Mouse (Mus musculus): ENCODE measurements around the gene Serpinf2. TPM values are rescaled to one million over a fixed set of nuclear protein-coding genes. Genes with fewer than 3 reads are reported as not detected.

The Serpinf2 gene
- polyA plus RNA-seq, 1 experiment from 2014 or later = not detected

DNA sequence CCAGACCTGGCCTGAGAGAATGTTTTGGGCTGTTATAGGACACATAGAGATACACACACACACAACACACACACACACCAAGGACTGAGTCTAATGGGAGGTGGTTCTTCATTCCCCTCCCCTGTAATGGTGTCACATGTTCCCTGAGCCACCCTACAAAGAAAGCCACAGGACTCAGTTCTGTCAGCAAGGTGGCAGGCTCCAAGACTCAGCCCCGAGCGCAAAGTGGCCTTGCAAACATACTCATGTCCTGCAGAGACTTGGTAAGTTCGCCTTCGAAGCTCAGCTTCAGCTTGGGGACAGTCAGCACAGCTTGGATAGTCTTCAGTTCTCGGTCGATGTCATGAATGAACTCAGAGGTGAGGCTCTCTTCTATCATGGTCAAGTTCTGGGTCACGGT lies 28.8 kb downstream of the Serpinf2 start:
- H3K4me3 ChIP-seq (replicated peaks; ENCODE audit: low read length) = no peak overlapping the region
- H3K4me2 ChIP-seq (ENCODE audit: low read length) = no peak overlapping the region
- H3K9ac ChIP-seq (replicated peaks; ENCODE audit: low read depth, low read length) = no peak overlapping the region
- no peaks in the 10 kb centered on the region for H3K4me1 ChIP-seq (replicated peaks; ENCODE audit: control insufficient read depth, insufficient read depth, low read length)
- no peaks in the 10 kb centered on the region for H3K36me3 ChIP-seq (ENCODE audit: control insufficient read depth, insufficient read depth)
- ATAC-seq = no peak
- H3K27me3 ChIP-seq (replicated peaks; ENCODE audit: control insufficient read depth, insufficient read depth, low read length) = no peaks in the 10 kb centered on the region
- no peaks in the 10 kb centered on the region for H3K9me3 ChIP-seq (ENCODE audit: control insufficient read depth, low read length)
- no peak overlapping the region for H3K27ac ChIP-seq (ENCODE audit: low read length)
- WGBS = 95% methylated on average over 7 of the region's 7 CpGs

- Histone ChIP-seq H3K4me3 (replicated peaks; ENCODE audit: low read length) (no peak overlapping the region), H3K27me3 (replicated peaks; ENCODE audit: control insufficient read depth, insufficient read depth, low read length) (no peaks in the 10 kb centered on the region), H3K36me3 (ENCODE audit: control insufficient read depth, insufficient read depth) (no peaks in the 10 kb centered on the region), H3K9ac (replicated peaks; ENCODE audit: low read depth, low read length) (no peak overlapping the region), H3K4me2 (ENCODE audit: low read length) (no peak overlapping the region), H3K9me3 (ENCODE audit: control insufficient read depth, low read length) (no peaks in the 10 kb centered on the region), H3K27ac (ENCODE audit: low read length) (no peak overlapping the region), H3K4me1 (replicated peaks; ENCODE audit: control insufficient read depth, insufficient read depth, low read length) (no peaks in the 10 kb centered on the region)
- 77% methylated on average over 17 of the region's 17 CpGs for WGBS
- no peak for ATAC-seq
Measured at GRCm38 (mm10) chr11:75409679-75410575, 29.5 kb downstream of the Serpinf2 start.

GRCm38 (mm10) chr11:75406865-75407264 lies 32.5 kb downstream of the Serpinf2 start:
- Histone ChIP-seq H3K36me3 (ENCODE audit: control insufficient read depth, insufficient read depth) (no peaks in the 10 kb centered on the region), H3K9ac (replicated peaks; ENCODE audit: low read depth, low read length) (no peak overlapping the region), H3K9me3 (ENCODE audit: control insufficient read depth, low read length) (no peaks in the 10 kb centered on the region), H3K27me3 (replicated peaks; ENCODE audit: control insufficient read depth, insufficient read depth, low read length) (no peaks in the 10 kb centered on the region), H3K4me2 (ENCODE audit: low read length) (no peak overlapping the region), H3K4me3 (replicated peaks; ENCODE audit: low read length) (no peak overlapping the region), H3K27ac (ENCODE audit: low read length) (no peak overlapping the region), H3K4me1 (replicated peaks; ENCODE audit: control insufficient read depth, insufficient read depth, low read length) (no peaks in the 10 kb centered on the region)
- no peak for ATAC-seq
- 43% methylated on average over 3 of the region's 3 CpGs for WGBS

DNA sequence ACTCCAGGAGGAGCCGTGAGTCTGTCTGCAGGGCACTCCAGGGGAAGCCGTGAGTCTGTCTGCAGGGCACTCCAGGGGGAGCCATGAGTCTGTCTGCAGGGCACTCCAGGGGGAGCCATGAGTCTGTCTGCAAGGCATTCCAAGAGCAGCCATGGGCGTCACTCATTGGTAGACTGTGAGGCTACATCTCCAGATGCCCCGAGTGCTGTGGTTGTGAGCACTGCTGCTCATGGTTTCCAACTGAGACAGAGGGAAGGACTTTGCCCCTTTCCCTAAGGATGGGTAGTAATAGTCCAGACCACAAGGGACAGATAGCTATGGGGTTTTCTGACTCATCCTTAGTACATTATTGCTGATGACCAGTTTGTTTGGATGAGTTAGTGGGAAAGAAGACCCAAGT lies 33.3 kb downstream of the Serpinf2 start:
- Histone ChIP-seq H3K4me1 (replicated peaks; ENCODE audit: control insufficient read depth, insufficient read depth, low read length) (no peaks in the 10 kb centered on the region), H3K36me3 (ENCODE audit: control insufficient read depth, insufficient read depth) (no peaks in the 10 kb centered on the region), H3K9ac (replicated peaks; ENCODE audit: low read depth, low read length) (no peak overlapping the region), H3K4me3 (replicated peaks; ENCODE audit: low read length) (no peak overlapping the region), H3K27me3 (replicated peaks; ENCODE audit: control insufficient read depth, insufficient read depth, low read length) (no peaks in the 10 kb centered on the region), H3K4me2 (ENCODE audit: low read length) (no peak overlapping the region), H3K27ac (ENCODE audit: low read length) (no peak overlapping the region), H3K9me3 (ENCODE audit: control insufficient read depth, low read length) (no peaks in the 10 kb centered on the region)
- WGBS = 65% methylated on average over 4 of the region's 4 CpGs
- no peak for ATAC-seq

DNA sequence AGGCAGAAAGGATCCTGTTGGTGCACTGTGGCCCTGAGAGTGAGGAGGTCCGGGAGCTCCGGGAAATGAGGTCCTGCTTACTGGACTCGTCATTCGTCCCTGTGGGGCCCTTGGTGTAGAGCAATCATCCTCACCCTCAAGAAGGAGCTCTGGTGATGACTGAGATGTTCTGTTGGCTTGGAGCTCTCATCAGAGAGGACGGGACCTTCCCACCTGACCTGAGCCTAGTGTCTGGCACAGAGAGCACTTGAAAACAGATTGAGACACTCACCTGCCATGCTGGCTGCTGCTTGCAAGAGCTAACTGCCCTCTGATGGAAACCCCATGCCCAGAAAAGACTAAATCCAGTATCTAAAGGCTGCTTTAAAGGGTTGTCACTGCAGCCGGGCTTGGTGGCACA lies 34.6 kb downstream of the Serpinf2 start:
- Histone ChIP-seq H3K9me3 (ENCODE audit: control insufficient read depth, low read length) (no peaks in the 10 kb centered on the region), H3K4me2 (ENCODE audit: low read length) (no peak overlapping the region), H3K36me3 (ENCODE audit: control insufficient read depth, insufficient read depth) (no peaks in the 10 kb centered on the region), H3K4me3 (replicated peaks; ENCODE audit: low read length) (no peak overlapping the region), H3K4me1 (replicated peaks; ENCODE audit: control insufficient read depth, insufficient read depth, low read length) (no peaks in the 10 kb centered on the region; the same call in 1 of the 2 replicates), H3K9ac (replicated peaks; ENCODE audit: low read depth, low read length) (no peak overlapping the region), H3K27me3 (replicated peaks; ENCODE audit: control insufficient read depth, insufficient read depth, low read length) (no peaks in the 10 kb centered on the region), H3K27ac (ENCODE audit: low read length) (no peak overlapping the region)
- WGBS = 88% methylated on average over 6 of the region's 6 CpGs
- no peak for ATAC-seq

- Histone ChIP-seq H3K4me2 (ENCODE audit: low read length) (no peak overlapping the region), H3K27me3 (replicated peaks; ENCODE audit: control insufficient read depth, insufficient read depth, low read length) (no peaks in the 10 kb centered on the region), H3K9me3 (ENCODE audit: control insufficient read depth, low read length) (no peaks in the 10 kb centered on the region), H3K4me1 (replicated peaks; ENCODE audit: control insufficient read depth, insufficient read depth, low read length) (no peaks in the 10 kb centered on the region; the same call in none of the 2 replicates), H3K4me3 (replicated peaks; ENCODE audit: low read length) (no peak overlapping the region), H3K27ac (ENCODE audit: low read length) (no peak overlapping the region), H3K36me3 (ENCODE audit: control insufficient read depth, insufficient read depth) (no peaks in the 10 kb centered on the region), H3K9ac (replicated peaks; ENCODE audit: low read depth, low read length) (no peak overlapping the region)
- no peak for ATAC-seq
- 77% methylated on average over 6 of the region's 6 CpGs for WGBS
Measured at GRCm38 (mm10) chr11:75403301-75404052, 35.9 kb downstream of the Serpinf2 start.

DNA sequence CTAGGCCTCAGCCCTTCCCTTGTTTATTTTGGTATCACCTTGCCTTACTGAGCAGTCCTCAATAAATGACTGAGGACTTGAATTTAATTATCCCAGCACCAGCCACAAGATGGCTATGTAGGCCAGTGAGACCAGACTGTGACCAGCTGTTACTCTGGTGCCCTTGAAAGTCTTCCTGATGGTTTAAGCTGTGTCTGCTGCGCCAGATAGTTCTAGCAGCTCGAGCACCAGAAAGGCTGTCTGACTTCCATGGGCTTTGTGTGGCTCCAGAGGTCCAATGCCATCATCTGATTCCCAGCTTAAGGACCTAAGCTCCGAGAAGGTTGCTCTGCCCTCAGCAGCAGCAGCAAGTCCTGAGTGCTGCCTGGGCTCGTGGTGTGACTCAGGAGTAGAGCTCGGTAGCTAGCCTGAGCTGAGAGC lies 37.1 kb downstream of the Serpinf2 start:
- no peaks in the 10 kb centered on the region for H3K36me3 ChIP-seq (ENCODE audit: control insufficient read depth, insufficient read depth)
- ATAC-seq = peak; percentile 69; the same call in 1 of the 2 replicates
- no peaks in the 10 kb centered on the region for H3K9me3 ChIP-seq (ENCODE audit: control insufficient read depth, low read length)
- H3K27me3 ChIP-seq (replicated peaks; ENCODE audit: control insufficient read depth, insufficient read depth, low read length) = no peaks in the 10 kb centered on the region
- no peak overlapping the region for H3K4me2 ChIP-seq (ENCODE audit: low read length)
- no peak overlapping the region for H3K27ac ChIP-seq (ENCODE audit: low read length)
- peaks cover 2% of the 10 kb centered on the region for H3K4me1 ChIP-seq (replicated peaks; ENCODE audit: control insufficient read depth, insufficient read depth, low read length)
- WGBS = 57% methylated on average over 5 of the region's 5 CpGs
- H3K4me3 ChIP-seq (replicated peaks; ENCODE audit: low read length) = no peak overlapping the region
- H3K9ac ChIP-seq (replicated peaks; ENCODE audit: low read depth, low read length) = no peak overlapping the region

DNA sequence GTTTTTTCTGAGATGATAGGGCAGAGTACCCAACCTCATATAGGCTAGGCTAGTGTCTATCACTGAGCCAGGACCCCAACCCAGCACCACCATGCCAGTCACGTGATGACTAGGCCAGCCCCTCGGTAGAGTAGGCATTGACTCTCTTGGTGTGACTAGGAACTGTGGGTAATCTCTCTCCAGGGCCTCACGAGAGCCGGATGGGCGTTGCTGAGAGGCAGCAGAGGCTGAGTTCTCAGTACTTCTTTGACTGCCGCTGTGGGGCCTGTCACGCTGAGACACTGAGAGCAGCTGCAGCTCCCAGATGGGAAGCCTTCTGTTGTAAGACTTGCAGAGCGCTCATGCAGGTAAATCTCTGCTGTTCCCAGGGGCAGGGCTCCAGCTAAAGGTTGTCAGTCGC lies 39.3 kb downstream of the Serpinf2 start:
- H3K9me3 ChIP-seq (ENCODE audit: control insufficient read depth, low read length) = no peaks in the 10 kb centered on the region
- H3K4me2 ChIP-seq (ENCODE audit: low read length) = no peak overlapping the region
- WGBS = 61% methylated on average over 9 of the region's 9 CpGs
- H3K27ac ChIP-seq (ENCODE audit: low read length) = no peak overlapping the region; the same call in 1 of the 2 replicates
- H3K9ac ChIP-seq (replicated peaks; ENCODE audit: low read depth, low read length) = no peak overlapping the region
- H3K4me3 ChIP-seq (replicated peaks; ENCODE audit: low read length) = no peak overlapping the region
- H3K27me3 ChIP-seq (replicated peaks; ENCODE audit: control insufficient read depth, insufficient read depth, low read length) = no peaks in the 10 kb centered on the region
- no peak for ATAC-seq
- H3K4me1 ChIP-seq (replicated peaks; ENCODE audit: control insufficient read depth, insufficient read depth, low read length) = peaks cover 2% of the 10 kb centered on the region
- H3K36me3 ChIP-seq (ENCODE audit: control insufficient read depth, insufficient read depth) = no peaks in the 10 kb centered on the region

DNA sequence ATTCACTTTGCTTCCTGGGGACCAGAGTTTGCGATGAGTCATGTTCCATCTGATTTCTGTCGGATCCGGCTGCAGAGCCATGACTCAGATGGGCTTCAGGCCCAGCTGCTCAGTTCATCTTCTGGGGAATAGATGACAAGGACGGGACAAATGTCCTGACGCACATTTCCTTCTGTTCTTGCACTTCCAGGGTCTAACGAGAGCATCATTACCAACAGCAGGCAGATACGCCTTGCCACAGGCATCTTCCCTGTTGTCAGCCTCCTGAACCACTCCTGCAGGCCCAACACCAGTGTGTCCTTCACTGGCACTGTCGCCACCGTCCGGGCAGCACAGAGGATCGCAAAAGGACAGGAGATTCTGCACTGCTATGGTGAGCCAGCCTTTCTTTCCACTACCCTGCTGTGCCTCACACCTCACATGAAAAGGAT lies 40.0 kb downstream of the Serpinf2 start:
- H3K4me3 ChIP-seq (replicated peaks; ENCODE audit: low read length) = no peak overlapping the region
- no peak overlapping the region; the same call in 1 of the 2 replicates for H3K27ac ChIP-seq (ENCODE audit: low read length)
- no peaks in the 10 kb centered on the region for H3K27me3 ChIP-seq (replicated peaks; ENCODE audit: control insufficient read depth, insufficient read depth, low read length)
- H3K36me3 ChIP-seq (ENCODE audit: control insufficient read depth, insufficient read depth) = no peaks in the 10 kb centered on the region
- WGBS = 86% methylated on average over 11 of the region's 11 CpGs
- no peak overlapping the region for H3K4me2 ChIP-seq (ENCODE audit: low read length)
- peaks cover 2% of the 10 kb centered on the region for H3K4me1 ChIP-seq (replicated peaks; ENCODE audit: control insufficient read depth, insufficient read depth, low read length)
- no peaks in the 10 kb centered on the region for H3K9me3 ChIP-seq (ENCODE audit: control insufficient read depth, low read length)
- no peak overlapping the region for H3K9ac ChIP-seq (replicated peaks; ENCODE audit: low read depth, low read length)
- ATAC-seq = no peak

Data from forebrain, embryonic 16.5 days (tissue).